Mouse (Mus musculus) embryonic facial prominence, embryonic 12.5 days (tissue): Measurements from ENCODE around the gene Hs3st6. TPM values are rescaled to one million over a fixed set of nuclear protein-coding genes. Genes with fewer than 3 reads are reported as not detected.

Source experiments
- ATAC-seq: fragments of 200-750 bp; cut with Nextera tagmentation; 2 replicates; pipeline ENCODE4 v1.8.0; 2017; ENCODE audit not compliant: insufficient number of reproducible peaks, insufficient read depth, low FRiP score, low TSS enrichment
- H3K27ac ChIP-seq: fragments of 300-500 bp; sonication (generic); 2 replicates; pipeline ENCODE4 v1.5.1; 2016; ENCODE audit warnings: mild to moderate bottlenecking
- H3K27me3 ChIP-seq: fragments of 300-500 bp; sonication (generic); 2 replicates; pipeline ENCODE4 v1.6.1; 2016; ENCODE audit warnings: mild to moderate bottlenecking, moderate library complexity
- H3K36me3 ChIP-seq: fragments of 300-500 bp; sonication (generic); 2 replicates; pipeline ENCODE4 v1.6.1; 2016; ENCODE audit warnings: mild to moderate bottlenecking
- H3K4me1 ChIP-seq: fragments of 300-500 bp; sonication (generic); 2 replicates; pipeline ENCODE4 v1.6.1; 2016
- H3K4me2 ChIP-seq: fragments of 300-500 bp; sonication (generic); replicated peaks from 2 replicates; pipeline ENCODE4 v1.6.1; 2016; ENCODE audit warnings: mild to moderate bottlenecking, moderate library complexity
- H3K4me3 ChIP-seq: fragments of 300-500 bp; sonication (generic); 2 replicates; pipeline ENCODE4 v1.5.1; 2016; ENCODE audit warnings: mild to moderate bottlenecking
- H3K9ac ChIP-seq: fragments of 300-500 bp; sonication (generic); 2 replicates; pipeline ENCODE4 v1.6.1; 2016; ENCODE audit warnings: mild to moderate bottlenecking, moderate library complexity
- H3K9me3 ChIP-seq: fragments of 300-500 bp; sonication (generic); 2 replicates; pipeline ENCODE4 v1.6.1; 2016; ENCODE audit warnings: mild to moderate bottlenecking, moderate library complexity
- WGBS: fragments of 180-500 bp; shearing (Covaris S2); methylation state at CpG from one replicate; pipeline ENCODE4 v1.1.7; 2016; 5-methylcytosine and 5-hydroxymethylcytosine counted together
- polyA plus RNA-seq: library from polyadenylated mRNA; unstranded; fragments of >200 nt; fragmentation: Nextera tagmentation; extraction: Ambion mirVana; gene quantifications from 2 replicates; pipeline ENCODE4 v1.2.1, GENCODE M21; 2016

Hs3st6 gene
- polyA plus RNA-seq, 1 experiment from 2014 or later = 9.2 TPM

- H3K4me1 ChIP-seq = peaks cover 5% of the 10 kb centered on the region
- H3K36me3 ChIP-seq = no peaks in the 10 kb centered on the region
- ATAC-seq = no peak
- H3K4me2 ChIP-seq = no peak overlapping the region
- 80% methylated on average over 12 of the region's 12 CpGs for WGBS
- no peaks in the 10 kb centered on the region for H3K27me3 ChIP-seq
- H3K4me3 ChIP-seq = no peak overlapping the region
- no peak overlapping the region for H3K9ac ChIP-seq
- H3K27ac ChIP-seq = no peak overlapping the region
- no peaks in the 10 kb centered on the region for H3K9me3 ChIP-seq
These were observed 20.4 kb upstream of the Hs3st6 start for GRCm38 (mm10) chr17:24732233-24732935.

DNA sequence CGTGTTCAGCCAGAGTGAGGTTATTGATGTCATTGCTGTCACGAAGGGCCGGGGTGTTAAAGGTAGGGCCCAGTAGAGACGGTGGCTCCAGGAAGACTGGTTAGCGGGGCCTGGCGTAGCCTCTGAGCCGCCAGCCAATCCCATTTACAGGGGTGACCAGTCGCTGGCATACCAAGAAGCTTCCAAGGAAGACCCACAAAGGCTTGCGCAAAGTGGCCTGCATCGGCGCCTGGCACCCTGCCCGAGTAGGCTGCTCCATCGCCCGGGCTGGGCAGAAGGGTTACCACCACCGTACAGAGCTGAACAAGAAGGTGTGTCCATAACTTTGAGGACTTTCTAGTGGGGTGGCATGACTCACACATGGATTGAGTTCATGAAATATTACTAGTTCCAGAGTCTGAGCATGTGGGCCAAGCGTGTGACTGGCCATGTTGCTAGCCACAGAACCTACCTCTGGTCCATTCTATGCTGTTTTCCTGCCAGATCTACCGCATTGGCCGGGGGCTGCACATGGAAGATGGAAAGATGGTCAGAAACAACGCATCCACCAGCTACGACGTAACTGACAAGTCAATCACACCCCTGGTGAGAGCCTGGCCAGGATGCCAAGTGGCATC lies 19.2 kb upstream of the Hs3st6 start:
- no peaks in the 10 kb centered on the region for H3K36me3 ChIP-seq
- H3K4me3 ChIP-seq = no peak overlapping the region
- H3K27ac ChIP-seq = no peak overlapping the region
- peaks cover 6% of the 10 kb centered on the region for H3K4me1 ChIP-seq
- H3K9me3 ChIP-seq = no peaks in the 10 kb centered on the region
- no peak overlapping the region for H3K9ac ChIP-seq
- H3K27me3 ChIP-seq = no peaks in the 10 kb centered on the region
- H3K4me2 ChIP-seq = no peak overlapping the region
- 89% methylated on average over 21 of the region's 21 CpGs for WGBS
- ATAC-seq = no peak

- WGBS = 91% methylated on average over 1 of the region's 1 CpGs
- H3K9ac ChIP-seq = no peak overlapping the region
- H3K4me1 ChIP-seq = peaks cover 6% of the 10 kb centered on the region
- no peaks in the 10 kb centered on the region for H3K27me3 ChIP-seq
- H3K27ac ChIP-seq = no peak overlapping the region
- no peaks in the 10 kb centered on the region for H3K9me3 ChIP-seq
- no peak overlapping the region for H3K4me3 ChIP-seq
- H3K36me3 ChIP-seq = no peaks in the 10 kb centered on the region
- no peak for ATAC-seq
- no peak overlapping the region for H3K4me2 ChIP-seq
These were observed 18.3 kb upstream of the Hs3st6 start for GRCm38 (mm10) chr17:24734513-24734912.

DNA sequence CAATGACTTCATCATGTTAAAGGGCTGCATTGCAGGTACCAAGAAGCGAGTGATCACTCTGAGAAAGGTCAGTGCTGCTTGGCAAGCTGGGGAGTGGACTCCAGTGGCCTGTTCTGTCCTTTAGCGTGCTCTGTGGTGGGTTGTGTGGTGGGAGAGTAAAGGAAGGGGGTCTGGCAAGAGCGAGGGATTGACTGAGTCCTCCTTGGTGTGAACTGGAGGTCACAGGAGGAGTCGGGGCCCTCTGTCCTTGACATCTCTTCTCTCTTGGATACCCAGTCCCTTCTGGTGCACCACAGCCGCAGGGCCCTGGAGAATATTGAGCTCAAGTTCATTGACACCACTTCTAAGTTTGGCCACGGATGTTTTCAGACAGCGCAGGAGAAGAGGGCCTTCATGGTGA lies 17.3 kb upstream of the Hs3st6 start:
- Histone ChIP-seq H3K4me1 (peaks cover 6% of the 10 kb centered on the region), H3K27me3 (no peaks in the 10 kb centered on the region), H3K9ac (no peak overlapping the region), H3K4me2 (no peak overlapping the region), H3K27ac (0 out of 2 replicates have a peak overlapping the region, but pooled peaks have one; percentile 65), H3K36me3 (0 out of 2 replicates have a peak, but pooled peaks cover 4% of the 10 kb centered on the region), H3K4me3 (no peak overlapping the region), H3K9me3 (no peaks in the 10 kb centered on the region)
- 85% methylated on average over 7 of the region's 7 CpGs for WGBS
- no peak for ATAC-seq

DNA sequence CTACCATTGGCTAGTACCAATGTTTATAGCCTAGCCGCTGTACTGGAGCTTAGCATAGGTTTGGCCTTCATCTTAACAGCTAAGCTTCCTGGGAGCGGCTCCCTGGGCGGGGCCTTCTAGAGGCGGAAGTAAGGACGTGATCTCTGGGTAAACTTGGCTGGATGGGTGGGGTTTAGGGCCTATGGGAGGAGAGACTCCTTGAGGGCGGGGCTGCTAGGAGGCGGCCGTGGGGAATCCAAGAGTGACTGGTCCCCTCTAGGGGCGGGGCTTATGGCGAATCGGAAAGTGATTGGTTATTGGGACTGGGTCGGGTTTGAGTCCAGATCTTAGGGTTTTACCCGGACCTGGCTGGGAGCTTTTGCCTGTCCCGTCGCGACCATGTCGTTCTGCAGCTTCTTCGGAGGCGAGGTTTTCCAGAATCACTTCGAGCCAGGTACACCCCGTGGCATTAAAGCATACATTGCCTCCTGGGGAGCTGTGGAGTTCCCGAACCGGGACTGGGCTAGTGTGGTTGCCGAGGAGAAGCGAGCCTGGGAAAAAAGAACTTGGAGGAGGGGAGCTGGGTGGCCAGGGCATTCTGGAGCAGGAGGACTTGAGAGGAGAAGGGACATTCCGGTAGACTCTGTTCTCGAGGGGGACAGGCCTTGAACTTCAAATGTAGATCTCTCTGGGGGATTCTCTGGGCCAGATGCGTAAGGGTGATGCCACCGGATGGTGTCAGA lies 16.3 kb upstream of the Hs3st6 start, which contains the start of gene Msrb1:
Gene Msrb1, plus strand, starts transcription at position 313 of the 722 bp plus-strand sequence.
- Histone ChIP-seq H3K4me3 (peak within 1 kb of the TSS; percentile 65), H3K9ac (peak within 1 kb of the TSS; percentile 67), H3K4me2 (peak within 1 kb of the TSS; percentile 70), H3K27me3 (no peaks in the 10 kb centered on the region), H3K36me3 (0 out of 2 replicates have a peak, but pooled peaks cover 10% of the 10 kb centered on the region), H3K9me3 (no peaks in the 10 kb centered on the region), H3K27ac (peak within 1 kb of the TSS; percentile 65; the same call in 1 of the 2 replicates), H3K4me1 (peaks cover 6% of the 10 kb centered on the region)
- under 1% methylated on average over 29 of the region's 29 CpGs for WGBS
- ATAC-seq = peak; percentile 92

DNA sequence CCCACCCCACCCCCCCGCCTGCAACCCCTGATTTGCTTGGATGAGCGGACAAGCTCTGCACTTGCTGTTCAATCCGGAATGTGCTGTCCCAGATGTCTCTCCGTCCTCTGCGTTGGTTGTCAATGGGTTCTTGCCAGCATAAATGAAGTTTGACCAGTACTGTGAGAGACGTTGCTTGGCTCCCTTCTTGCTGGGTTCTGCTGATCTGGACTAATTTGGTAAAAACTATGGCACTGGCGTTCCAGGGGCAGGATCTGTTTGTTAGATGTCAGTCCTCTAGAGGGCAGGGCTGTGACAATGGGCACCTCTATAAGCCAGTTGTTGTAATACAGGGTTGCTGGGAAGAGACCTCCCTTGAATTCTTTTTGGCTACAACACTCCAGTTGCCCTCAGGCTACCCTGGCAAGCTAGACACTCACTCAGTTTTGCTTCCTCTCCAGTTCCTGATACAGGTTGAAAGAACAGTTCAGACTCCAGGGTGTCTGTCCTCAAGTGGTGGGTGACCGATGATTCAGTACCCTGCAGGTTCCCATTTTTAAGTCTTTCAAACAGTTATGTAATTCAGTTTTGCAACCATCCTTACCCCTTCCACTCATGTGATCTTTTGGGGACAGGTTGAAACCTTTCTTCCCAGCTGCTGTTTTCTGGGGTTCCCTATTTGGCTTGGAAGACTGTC lies 15.5 kb upstream of the Hs3st6 start:
- Histone ChIP-seq H3K4me3 (peak overlapping the region; percentile 65), H3K27me3 (no peaks in the 10 kb centered on the region), H3K9ac (peak overlapping the region; percentile 67), H3K36me3 (0 out of 2 replicates have a peak, but pooled peaks cover 10% of the 10 kb centered on the region), H3K9me3 (no peaks in the 10 kb centered on the region), H3K4me2 (peak overlapping the region; percentile 70), H3K4me1 (peaks cover 6% of the 10 kb centered on the region), H3K27ac (no peak overlapping the region)
- 30% methylated on average over 8 of the region's 8 CpGs for WGBS
- ATAC-seq = no peak

GRCm38 (mm10) chr17:24738238-24738637 lies 14.6 kb upstream of the Hs3st6 start:
- Histone ChIP-seq H3K36me3 (0 out of 2 replicates have a peak, but pooled peaks cover 14% of the 10 kb centered on the region), H3K27me3 (no peaks in the 10 kb centered on the region), H3K4me3 (no peak overlapping the region), H3K9me3 (no peaks in the 10 kb centered on the region), H3K27ac (no peak overlapping the region), H3K4me2 (no peak overlapping the region), H3K9ac (no peak overlapping the region), H3K4me1 (peaks cover 6% of the 10 kb centered on the region)
- ATAC-seq = no peak
- 83% methylated on average over 4 of the region's 4 CpGs for WGBS

DNA sequence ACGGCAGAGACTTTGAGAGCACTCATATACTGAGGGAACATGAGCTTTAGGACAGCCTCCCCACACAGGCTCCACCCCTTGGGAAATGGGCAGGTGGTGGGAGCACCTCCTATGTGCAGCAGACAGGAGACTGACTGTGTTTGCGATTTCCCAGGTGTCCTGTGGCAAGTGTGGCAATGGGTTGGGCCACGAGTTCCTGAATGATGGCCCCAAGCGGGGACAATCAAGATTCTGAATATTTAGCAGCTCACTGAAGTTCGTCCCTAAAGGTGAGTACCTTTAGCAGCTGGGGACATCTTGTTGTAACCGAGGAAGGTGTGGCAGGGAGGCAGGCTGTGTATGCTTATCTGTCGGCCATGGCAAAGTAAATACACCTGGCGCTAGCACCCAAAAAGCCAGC lies 12.9 kb upstream of the Hs3st6 start:
- Histone ChIP-seq H3K36me3 (0 out of 2 replicates have a peak, but pooled peaks cover 14% of the 10 kb centered on the region), H3K4me2 (no peak overlapping the region), H3K4me3 (no peak overlapping the region), H3K27ac (no peak overlapping the region), H3K9me3 (no peaks in the 10 kb centered on the region), H3K4me1 (peaks cover 6% of the 10 kb centered on the region), H3K9ac (no peak overlapping the region), H3K27me3 (no peaks in the 10 kb centered on the region)
- WGBS = 79% methylated on average over 8 of the region's 8 CpGs
- ATAC-seq = no peak

DNA sequence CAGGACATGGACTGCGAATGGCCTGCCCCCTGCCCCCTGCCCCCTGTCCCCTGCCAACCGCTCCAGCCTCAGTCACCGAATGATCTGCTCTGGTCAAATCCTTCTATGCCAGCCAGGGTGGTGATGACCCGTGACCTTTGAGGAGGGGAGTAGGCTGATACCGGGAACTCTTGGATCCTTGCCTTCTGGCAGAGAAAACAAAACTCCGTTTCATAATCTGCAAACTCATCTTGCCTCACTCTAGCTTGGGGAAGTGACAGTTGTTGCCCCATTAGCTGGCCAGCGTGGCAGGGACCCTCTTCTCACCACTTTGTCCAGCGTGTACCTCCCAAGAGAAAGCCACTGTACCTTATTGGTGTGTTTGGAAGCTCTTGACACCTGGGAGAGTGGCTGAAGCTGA lies 10.5 kb upstream of the Hs3st6 start:
- WGBS = 81% methylated on average over 8 of the region's 8 CpGs
- no peak overlapping the region for H3K27ac ChIP-seq
- no peak overlapping the region for H3K4me2 ChIP-seq
- no peaks in the 10 kb centered on the region for H3K9me3 ChIP-seq
- H3K27me3 ChIP-seq = no peaks in the 10 kb centered on the region
- H3K4me3 ChIP-seq = no peak overlapping the region
- 0 out of 2 replicates have a peak, but pooled peaks cover 14% of the 10 kb centered on the region for H3K36me3 ChIP-seq
- no peak for ATAC-seq
- H3K4me1 ChIP-seq = peaks cover 9% of the 10 kb centered on the region; the same call in 1 of the 2 replicates
- H3K9ac ChIP-seq = no peak overlapping the region

- ATAC-seq = no peak
- 77% methylated on average over 5 of the region's 5 CpGs for WGBS
- H3K9ac ChIP-seq = no peak overlapping the region
- H3K4me1 ChIP-seq = 0 out of 2 replicates have a peak, but pooled peaks cover 10% of the 10 kb centered on the region
- no peaks in the 10 kb centered on the region for H3K27me3 ChIP-seq
- H3K4me3 ChIP-seq = no peak overlapping the region
- 0 out of 2 replicates have a peak, but pooled peaks cover 14% of the 10 kb centered on the region for H3K36me3 ChIP-seq
- H3K9me3 ChIP-seq = no peaks in the 10 kb centered on the region
- H3K27ac ChIP-seq = no peak overlapping the region
- no peak overlapping the region for H3K4me2 ChIP-seq
These were observed 8.9 kb upstream of the Hs3st6 start for GRCm38 (mm10) chr17:24743896-24744295.

- Histone ChIP-seq H3K27ac (no peak overlapping the region), H3K36me3 (0 out of 2 replicates have a peak, but pooled peaks cover 14% of the 10 kb centered on the region), H3K4me2 (no peak overlapping the region), H3K9me3 (no peaks in the 10 kb centered on the region), H3K27me3 (no peaks in the 10 kb centered on the region), H3K4me3 (no peak overlapping the region), H3K9ac (no peak overlapping the region), H3K4me1 (0 out of 2 replicates have a peak, but pooled peaks cover 10% of the 10 kb centered on the region)
- WGBS = 65% methylated on average over 3 of the region's 3 CpGs
- ATAC-seq = no peak
These were observed 8.4 kb upstream of the Hs3st6 start for GRCm38 (mm10) chr17:24744381-24744780.
